Mouse (Mus musculus): ENCODE measurements around the gene Cyp4f39. TPM values are rescaled to one million over a fixed set of nuclear protein-coding genes. Genes with fewer than 3 reads are reported as not detected.
"Not testable (repeated sequence)": the region's sequence is repeated elsewhere in the genome, so short reads cannot be mapped to it uniquely, and the experiment has no call there.

Cyp4f39 gene
- polyA plus RNA-seq, 1 experiment from 2014 or later: 26.2 TPM

GRCm38 (mm10) chr17:32479554-32480506 is 27.3 kb downstream of the Cyp4f39 start:
- ATAC-seq (ENCODE audit: insufficient read depth, low FRiP score): no peak
- Histone ChIP-seq H3K4me1 (ENCODE audit: control insufficient read depth, insufficient read depth, low read length) (0 out of 2 replicates have a peak, but pooled peaks cover 3% of the 10 kb centered on the region), H3K27ac (ENCODE audit: low read length) (no peak overlapping the region), H3K36me3 (ENCODE audit: control insufficient read depth, insufficient read depth, low read length) (no peaks in the 10 kb centered on the region), H3K4me2 (ENCODE audit: low read depth, low read length) (no peak overlapping the region), H3K9me3 (replicated peaks; ENCODE audit: control insufficient read depth, low read length) (no peaks in the 10 kb centered on the region), H3K4me3 (replicated peaks; ENCODE audit: low read length) (no peak overlapping the region), H3K27me3 (ENCODE audit: control insufficient read depth, insufficient read depth, low read length) (no peaks in the 10 kb centered on the region), H3K9ac (ENCODE audit: low read length) (no peak overlapping the region)
- WGBS: 11% methylated on average over 8 of the region's 8 CpGs

DNA sequence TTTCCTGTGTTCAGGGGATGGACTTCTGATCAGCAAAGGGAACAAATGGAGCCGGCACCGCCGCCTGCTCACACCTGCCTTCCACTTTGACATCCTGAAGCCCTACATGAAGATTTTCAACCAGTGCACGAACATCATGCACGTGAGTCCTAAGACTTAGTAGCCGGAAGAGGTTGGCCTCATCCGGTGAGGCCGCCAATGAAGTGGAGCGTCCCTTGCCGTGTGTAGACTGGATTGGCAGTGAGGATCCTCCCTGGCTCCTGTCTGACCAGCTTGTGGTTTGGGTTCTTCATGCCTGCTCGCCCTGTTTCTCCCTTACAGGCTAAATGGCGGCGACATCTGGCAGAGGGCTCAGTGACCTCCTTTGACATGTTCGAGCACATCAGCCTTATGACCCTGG is 29.2 kb downstream of the Cyp4f39 start:
- H3K9me3 ChIP-seq (replicated peaks; ENCODE audit: control insufficient read depth, low read length): no peaks in the 10 kb centered on the region
- 76% methylated on average over 14 of the region's 14 CpGs for WGBS
- H3K4me1 ChIP-seq (ENCODE audit: control insufficient read depth, insufficient read depth, low read length): 0 out of 2 replicates have a peak, but pooled peaks cover 3% of the 10 kb centered on the region
- H3K9ac ChIP-seq (ENCODE audit: low read length): no peak overlapping the region
- H3K27me3 ChIP-seq (ENCODE audit: control insufficient read depth, insufficient read depth, low read length): no peaks in the 10 kb centered on the region
- H3K4me2 ChIP-seq (ENCODE audit: low read depth, low read length): no peak overlapping the region
- peak; percentile 25; the same call in 1 of the 2 replicates for ATAC-seq (ENCODE audit: insufficient read depth, low FRiP score)
- no peak overlapping the region for H3K4me3 ChIP-seq (replicated peaks; ENCODE audit: low read length)
- no peaks in the 10 kb centered on the region for H3K36me3 ChIP-seq (ENCODE audit: control insufficient read depth, insufficient read depth, low read length)
- H3K27ac ChIP-seq (ENCODE audit: low read length): no peak overlapping the region

GRCm38 (mm10) chr17:32483200-32483599 is 30.7 kb downstream of the Cyp4f39 start:
- Histone ChIP-seq H3K4me2 (ENCODE audit: low read depth, low read length) (peak overlapping the region; percentile 44), H3K4me1 (ENCODE audit: control insufficient read depth, insufficient read depth, low read length) (0 out of 2 replicates have a peak, but pooled peaks cover 3% of the 10 kb centered on the region), H3K9me3 (replicated peaks; ENCODE audit: control insufficient read depth, low read length) (no peaks in the 10 kb centered on the region), H3K27me3 (ENCODE audit: control insufficient read depth, insufficient read depth, low read length) (no peaks in the 10 kb centered on the region), H3K9ac (ENCODE audit: low read length) (no peak overlapping the region), H3K4me3 (replicated peaks; ENCODE audit: low read length) (0 out of 2 replicates have a peak overlapping the region, but pooled peaks have one; percentile 16), H3K27ac (ENCODE audit: low read length) (no peak overlapping the region), H3K36me3 (ENCODE audit: control insufficient read depth, insufficient read depth, low read length) (no peaks in the 10 kb centered on the region)
- peak; percentile 88 for ATAC-seq (ENCODE audit: insufficient read depth, low FRiP score)
- WGBS: 13% methylated on average over 18 of the region's 18 CpGs

DNA sequence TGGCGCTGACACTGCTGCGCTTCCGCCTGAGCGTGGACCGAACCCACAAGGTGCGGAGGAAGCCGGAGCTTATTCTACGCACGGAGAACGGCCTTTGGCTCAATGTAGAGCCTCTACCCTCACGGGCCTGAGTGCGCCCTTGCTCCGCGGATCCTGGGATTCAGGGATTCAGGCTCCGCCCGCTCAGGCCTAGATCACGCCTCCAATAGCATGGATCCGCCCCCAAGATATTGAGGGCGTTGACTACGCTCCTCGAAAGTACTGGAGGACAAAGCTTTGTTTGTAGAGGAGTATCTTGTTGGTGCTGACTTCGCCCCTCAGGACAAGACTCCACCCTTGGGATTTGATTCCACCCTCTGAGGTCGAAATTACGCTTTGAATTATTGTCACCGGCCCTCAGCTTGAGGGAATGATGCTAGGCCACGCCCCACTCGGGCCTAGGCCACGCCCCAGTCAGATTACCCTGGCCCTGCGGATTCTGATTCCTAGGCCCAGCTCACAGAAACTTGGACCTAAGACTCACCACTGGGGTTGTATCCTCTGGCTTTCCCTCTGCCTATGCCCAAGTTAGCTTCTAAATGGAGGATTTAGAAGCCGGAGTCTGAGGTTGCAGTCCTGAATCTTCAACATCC is 39.9 kb downstream of the Cyp4f39 start:
- WGBS: 11% methylated on average over 30 of the region's 30 CpGs
- H3K27me3 ChIP-seq (ENCODE audit: control insufficient read depth, insufficient read depth, low read length): 0 out of 2 replicates have a peak, but pooled peaks cover 3% of the 10 kb centered on the region
- peak overlapping the region; percentile 53 for H3K4me2 ChIP-seq (ENCODE audit: low read depth, low read length)
- H3K4me3 ChIP-seq (replicated peaks; ENCODE audit: low read length): peak overlapping the region; percentile 42
- peak overlapping the region; percentile 51 for H3K9ac ChIP-seq (ENCODE audit: low read length)
- H3K9me3 ChIP-seq (replicated peaks; ENCODE audit: control insufficient read depth, low read length): no peaks in the 10 kb centered on the region
- no peak overlapping the region for H3K27ac ChIP-seq (ENCODE audit: low read length)
- H3K36me3 ChIP-seq (ENCODE audit: control insufficient read depth, insufficient read depth, low read length): no peaks in the 10 kb centered on the region
- H3K4me1 ChIP-seq (ENCODE audit: control insufficient read depth, insufficient read depth, low read length): no peaks in the 10 kb centered on the region
- ATAC-seq (ENCODE audit: insufficient read depth, low FRiP score): peak; percentile 77; the same call in 1 of the 2 replicates

- H3K4me1 ChIP-seq (ENCODE audit: control insufficient read depth, insufficient read depth, low read length): no peaks in the 10 kb centered on the region
- H3K27me3 ChIP-seq (ENCODE audit: control insufficient read depth, insufficient read depth, low read length): 0 out of 2 replicates have a peak, but pooled peaks cover 3% of the 10 kb centered on the region
- no peaks in the 10 kb centered on the region for H3K9me3 ChIP-seq (replicated peaks; ENCODE audit: control insufficient read depth, low read length)
- H3K4me3 ChIP-seq (replicated peaks; ENCODE audit: low read length): no peak overlapping the region
- no peak overlapping the region for H3K4me2 ChIP-seq (ENCODE audit: low read depth, low read length)
- ATAC-seq (ENCODE audit: insufficient read depth, low FRiP score): peak; percentile 81; the same call in 1 of the 2 replicates
- no peak overlapping the region for H3K27ac ChIP-seq (ENCODE audit: low read length)
- 58% methylated on average over 1 of the region's 1 CpGs for WGBS
- no peaks in the 10 kb centered on the region for H3K36me3 ChIP-seq (ENCODE audit: control insufficient read depth, insufficient read depth, low read length)
- no peak overlapping the region for H3K9ac ChIP-seq (ENCODE audit: low read length)
These were observed 42.1 kb downstream of the Cyp4f39 start for GRCm38 (mm10) chr17:32494601-32495000.

DNA sequence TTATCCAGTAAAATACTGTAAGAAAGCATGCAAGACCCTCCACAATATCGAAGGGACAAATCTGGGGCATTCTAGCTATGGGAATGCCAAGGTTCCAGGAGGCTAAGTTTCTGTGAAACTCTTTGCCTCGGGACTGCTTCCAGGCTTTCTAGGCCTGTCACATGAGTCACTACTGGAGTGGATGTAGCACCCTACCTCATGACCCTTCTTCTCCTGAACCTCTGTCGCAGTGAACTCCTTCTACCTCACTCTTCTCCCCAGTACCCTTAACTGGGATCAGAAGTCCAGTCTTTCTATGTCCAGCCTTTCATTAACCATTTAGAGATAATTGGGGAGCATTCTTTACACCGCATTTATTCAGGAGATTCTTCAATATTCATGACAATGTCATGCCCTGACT is 48.0 kb downstream of the Cyp4f39 start:
- H3K4me2 ChIP-seq (ENCODE audit: low read depth, low read length); ATAC-seq (ENCODE audit: insufficient read depth, low FRiP score); H3K4me3 ChIP-seq (replicated peaks; ENCODE audit: low read length); H3K27me3 ChIP-seq (ENCODE audit: control insufficient read depth, insufficient read depth, low read length); H3K36me3 ChIP-seq (ENCODE audit: control insufficient read depth, insufficient read depth, low read length); H3K9ac ChIP-seq (ENCODE audit: low read length); H3K9me3 ChIP-seq (replicated peaks; ENCODE audit: control insufficient read depth, low read length); H3K4me1 ChIP-seq (ENCODE audit: control insufficient read depth, insufficient read depth, low read length); H3K27ac ChIP-seq (ENCODE audit: low read length): not testable (repeated sequence)
- WGBS: 82% methylated on average over 4 of the region's 4 CpGs

DNA sequence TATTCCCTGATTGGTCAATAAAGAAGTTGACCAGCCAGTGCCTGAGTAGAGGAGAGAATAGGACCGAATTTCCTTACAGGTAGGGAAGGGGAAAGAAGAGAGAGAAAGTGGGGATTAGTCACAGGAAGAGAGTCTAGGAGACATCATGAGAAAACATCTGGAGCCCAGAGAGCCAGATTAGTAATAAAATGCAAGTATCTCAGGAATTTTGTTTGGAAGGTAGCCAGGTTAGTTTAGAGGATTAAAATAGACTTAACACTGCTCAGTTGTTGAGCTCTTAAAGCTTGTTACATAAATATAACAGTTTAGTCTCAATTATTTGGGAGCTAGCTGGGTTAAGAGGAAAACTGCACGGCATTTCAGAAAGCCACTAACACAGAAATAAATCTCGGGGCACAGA is 48.5 kb downstream of the Cyp4f39 start:
- Histone ChIP-seq H3K4me1 (ENCODE audit: control insufficient read depth, insufficient read depth, low read length) (no peaks in the 10 kb centered on the region), H3K27ac (ENCODE audit: low read length) (no peak overlapping the region), H3K4me3 (replicated peaks; ENCODE audit: low read length) (no peak overlapping the region), H3K9ac (ENCODE audit: low read length) (no peak overlapping the region), H3K27me3 (ENCODE audit: control insufficient read depth, insufficient read depth, low read length) (no peaks in the 10 kb centered on the region), H3K36me3 (ENCODE audit: control insufficient read depth, insufficient read depth, low read length) (no peaks in the 10 kb centered on the region), H3K9me3 (replicated peaks; ENCODE audit: control insufficient read depth, low read length) (no peaks in the 10 kb centered on the region), H3K4me2 (ENCODE audit: low read depth, low read length) (no peak overlapping the region)
- ATAC-seq (ENCODE audit: insufficient read depth, low FRiP score): no peak
- 52% methylated on average over 3 of the region's 3 CpGs for WGBS

GRCm38 (mm10) chr17:32503111-32503510 is 50.6 kb downstream of the Cyp4f39 start:
- Histone ChIP-seq H3K9me3 (replicated peaks; ENCODE audit: control insufficient read depth, low read length) (no peaks in the 10 kb centered on the region), H3K27ac (ENCODE audit: low read length) (no peak overlapping the region), H3K36me3 (ENCODE audit: control insufficient read depth, insufficient read depth, low read length) (no peaks in the 10 kb centered on the region), H3K27me3 (ENCODE audit: control insufficient read depth, insufficient read depth, low read length) (no peaks in the 10 kb centered on the region), H3K9ac (ENCODE audit: low read length) (no peak overlapping the region), H3K4me3 (replicated peaks; ENCODE audit: low read length) (no peak overlapping the region), H3K4me2 (ENCODE audit: low read depth, low read length) (no peak overlapping the region), H3K4me1 (ENCODE audit: control insufficient read depth, insufficient read depth, low read length) (0 out of 2 replicates have a peak, but pooled peaks cover 6% of the 10 kb centered on the region)
- no peak for ATAC-seq (ENCODE audit: insufficient read depth, low FRiP score)
- WGBS: 45% methylated on average over 2 of the region's 2 CpGs

Measured in stomach, embryonic 16.5 days (tissue).